Mouse (Mus musculus) hindbrain, embryonic 15.5 days (tissue): Measurements from ENCODE around the gene Cd82. TPM values are rescaled to one million over a fixed set of nuclear protein-coding genes. Genes with fewer than 3 reads are reported as not detected.

Experiments used
- ATAC-seq: fragments of 200-750 bp; cut with Nextera tagmentation; 2 replicates; pipeline ENCODE4 v1.8.0; 2017; ENCODE audit warnings: low read depth, moderate number of reproducible peaks, moderate TSS enrichment; ENCODE audit not compliant: low FRiP score
- H3K27ac ChIP-seq: fragments of 300-500 bp; sonication (generic); replicated peaks from 2 replicates; pipeline ENCODE4 v1.5.1; 2015; ENCODE audit warnings: mild to moderate bottlenecking, inconsistent platforms
- H3K27me3 ChIP-seq: fragments of 300-500 bp; sonication (generic); 2 replicates; pipeline ENCODE4 v1.6.1; 2015; ENCODE audit warnings: control low read depth, inconsistent platforms
- H3K36me3 ChIP-seq: fragments of 300-500 bp; sonication (generic); 2 replicates; pipeline ENCODE4 v1.6.1; 2015; ENCODE audit warnings: control low read depth, inconsistent platforms
- H3K4me1 ChIP-seq: fragments of 300-500 bp; sonication (generic); replicated peaks from 2 replicates; pipeline ENCODE4 v1.6.1; 2015; ENCODE audit warnings: control low read depth, inconsistent platforms
- H3K4me2 ChIP-seq: fragments of 300-500 bp; sonication (generic); 2 replicates; pipeline ENCODE4 v1.6.1; 2015; ENCODE audit warnings: moderate library complexity, mild to moderate bottlenecking, inconsistent platforms
- H3K4me3 ChIP-seq: fragments of 300-500 bp; sonication (generic); 2 replicates; pipeline ENCODE4 v1.5.1; 2015; ENCODE audit warnings: mild to moderate bottlenecking, inconsistent platforms
- H3K9ac ChIP-seq: fragments of 300-500 bp; sonication (generic); 2 replicates; pipeline ENCODE4 v1.6.1; 2015; ENCODE audit warnings: inconsistent platforms
- H3K9me3 ChIP-seq: fragments of 300-500 bp; sonication (generic); 2 replicates; pipeline ENCODE4 v1.6.1; 2016; ENCODE audit warnings: control low read depth, inconsistent platforms
- WGBS: fragments of 180-500 bp; shearing (Covaris S2); methylation state at CpG from one replicate; pipeline ENCODE4 v1.1.7; 2015; 5-methylcytosine and 5-hydroxymethylcytosine counted together
- polyA plus RNA-seq: library from polyadenylated mRNA; unstranded; fragments of >200 nt; fragmentation: Nextera tagmentation; extraction: Ambion mirVana; gene quantifications from 2 replicates; pipeline ENCODE4 v1.2.1, GENCODE M21; 2015

The Cd82 gene
- polyA plus RNA-seq, 1 experiment from 2014 or later: 25.5 TPM

DNA sequence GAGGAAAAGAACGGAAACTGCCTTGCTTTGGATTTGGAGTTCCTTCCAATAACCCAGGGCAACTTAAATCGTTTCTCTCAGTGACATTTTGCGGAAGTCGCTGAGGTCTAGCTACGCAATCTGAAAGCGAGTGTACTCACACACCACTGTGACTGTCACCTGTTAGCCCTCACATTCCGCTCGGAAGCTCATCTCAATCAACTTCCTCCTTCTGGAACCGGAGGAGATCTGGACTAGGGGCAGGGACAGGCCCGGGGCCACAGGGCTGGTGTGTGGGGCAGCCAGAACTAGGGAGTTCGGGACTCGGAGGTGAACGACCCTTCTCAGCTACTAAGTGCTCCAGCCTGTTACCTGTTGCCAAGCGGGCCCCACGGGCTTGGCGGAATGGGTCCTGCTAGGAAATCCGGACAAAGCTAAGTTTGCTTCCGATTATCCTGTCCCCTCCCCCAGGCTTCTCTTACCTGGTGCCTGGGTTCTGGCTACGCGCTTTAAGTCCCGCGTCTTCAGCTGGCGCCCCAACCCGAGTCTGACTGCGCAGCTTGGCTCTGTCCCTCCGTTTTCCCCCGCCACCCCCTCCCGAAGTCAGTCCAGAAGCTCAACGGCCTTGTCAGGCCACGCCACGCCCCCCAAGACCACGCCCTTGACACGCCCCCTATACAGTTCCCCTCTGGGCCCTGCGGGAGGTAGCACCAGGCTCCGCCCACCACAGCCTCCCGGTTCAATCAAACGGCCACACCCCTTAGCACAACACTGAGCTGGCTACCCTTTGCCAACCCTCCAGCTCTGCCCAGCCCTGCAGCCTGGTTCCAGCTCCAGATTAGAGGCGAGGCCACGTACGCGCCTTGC, 848 bp downstream of the Cd82 start:
- H3K36me3 ChIP-seq: no peaks in the 10 kb centered on the region

DNA sequence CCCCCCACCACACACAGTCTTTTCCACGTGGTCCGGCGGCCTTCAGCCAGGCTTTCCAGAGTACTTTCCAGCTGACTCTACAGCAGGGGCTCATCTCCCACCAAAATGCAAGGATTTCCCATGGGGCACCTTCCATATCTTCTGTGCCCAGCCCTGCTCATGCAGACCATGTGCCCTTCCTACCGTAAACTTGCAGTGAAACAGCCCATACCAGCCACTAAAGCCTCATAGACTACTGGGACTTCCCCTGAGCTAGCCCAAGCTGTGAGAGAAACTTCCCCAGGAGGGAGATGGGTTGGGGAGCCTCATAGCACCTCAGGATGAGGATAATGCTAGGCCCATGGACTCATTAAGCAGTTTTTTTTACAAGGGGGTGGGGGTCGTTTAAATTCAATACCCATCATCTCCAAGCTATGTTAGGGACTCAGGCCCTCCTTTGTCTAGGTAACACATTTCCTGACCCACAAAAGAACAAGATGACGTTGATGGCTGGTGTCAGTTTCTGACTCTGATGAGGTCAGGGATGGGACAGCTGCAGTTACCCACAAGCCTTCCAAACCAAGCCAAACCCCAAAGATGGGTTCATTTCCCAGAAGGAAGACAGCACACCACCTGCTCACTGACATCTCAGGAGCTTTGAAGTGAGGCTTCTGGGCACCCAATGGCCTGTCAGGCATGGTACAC, 2.0 kb downstream of the Cd82 start:
- Histone ChIP-seq H3K4me1 (peaks cover 28% of the 10 kb centered on the region), H3K27ac (no peak overlapping the region), H3K36me3 (no peaks in the 10 kb centered on the region), H3K27me3 (peaks cover 19% of the 10 kb centered on the region), H3K4me2 (peak overlapping the region; percentile 69), H3K9me3 (no peaks in the 10 kb centered on the region), H3K9ac (no peak overlapping the region), H3K4me3 (no peak overlapping the region)
- 82% methylated on average over 6 of the region's 6 CpGs for WGBS
- no peak for ATAC-seq

More for the DNA sequence above, 848 bp downstream of the Cd82 start:
- ATAC-seq: peak; percentile 89
- no peaks in the 10 kb centered on the region for H3K9me3 ChIP-seq
- H3K4me2 ChIP-seq: peak overlapping the region; percentile 69
- H3K27ac ChIP-seq: peak overlapping the region; percentile 54
- H3K4me1 ChIP-seq: peaks cover 27% of the 10 kb centered on the region
- WGBS: 2% methylated on average over 41 of the region's 41 CpGs
- H3K27me3 ChIP-seq: peaks cover 19% of the 10 kb centered on the region
- peak overlapping the region; percentile 43 for H3K9ac ChIP-seq
- peak overlapping the region; percentile 37 for H3K4me3 ChIP-seq

DNA sequence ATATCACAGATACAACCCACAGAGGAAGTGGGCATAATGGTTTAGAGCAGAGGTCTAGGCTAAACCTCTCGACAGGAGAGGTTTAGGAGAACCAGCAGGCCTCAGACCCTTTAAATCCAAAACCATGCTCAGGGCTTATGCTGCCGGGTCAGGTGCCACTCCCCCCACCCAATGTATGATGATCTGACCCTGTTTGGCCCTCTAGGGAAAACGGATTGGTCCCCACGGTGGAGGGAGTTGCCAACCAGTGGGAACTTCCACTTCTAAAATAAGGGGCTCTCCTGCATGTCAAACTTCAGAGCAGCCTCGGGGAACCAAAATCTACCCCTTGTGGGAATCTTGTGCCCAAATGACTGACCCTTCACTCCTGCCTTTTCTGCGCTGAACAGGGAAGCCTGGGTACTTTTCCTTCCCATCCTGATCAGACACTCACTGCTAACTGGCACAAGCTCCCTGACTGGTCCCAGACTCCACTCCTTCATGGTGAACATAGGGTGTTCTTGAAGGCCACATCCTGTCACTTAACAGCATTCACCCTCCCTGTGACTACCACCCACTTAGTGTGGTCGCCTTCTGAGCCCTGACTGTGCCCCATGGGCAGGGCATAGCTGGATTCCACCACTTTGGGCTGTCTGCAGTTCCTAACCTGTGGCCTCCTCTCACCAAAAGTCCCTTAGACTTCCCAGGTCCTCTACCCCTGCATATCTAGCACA, 3.6 kb downstream of the Cd82 start:
- no peak overlapping the region for H3K4me3 ChIP-seq

DNA sequence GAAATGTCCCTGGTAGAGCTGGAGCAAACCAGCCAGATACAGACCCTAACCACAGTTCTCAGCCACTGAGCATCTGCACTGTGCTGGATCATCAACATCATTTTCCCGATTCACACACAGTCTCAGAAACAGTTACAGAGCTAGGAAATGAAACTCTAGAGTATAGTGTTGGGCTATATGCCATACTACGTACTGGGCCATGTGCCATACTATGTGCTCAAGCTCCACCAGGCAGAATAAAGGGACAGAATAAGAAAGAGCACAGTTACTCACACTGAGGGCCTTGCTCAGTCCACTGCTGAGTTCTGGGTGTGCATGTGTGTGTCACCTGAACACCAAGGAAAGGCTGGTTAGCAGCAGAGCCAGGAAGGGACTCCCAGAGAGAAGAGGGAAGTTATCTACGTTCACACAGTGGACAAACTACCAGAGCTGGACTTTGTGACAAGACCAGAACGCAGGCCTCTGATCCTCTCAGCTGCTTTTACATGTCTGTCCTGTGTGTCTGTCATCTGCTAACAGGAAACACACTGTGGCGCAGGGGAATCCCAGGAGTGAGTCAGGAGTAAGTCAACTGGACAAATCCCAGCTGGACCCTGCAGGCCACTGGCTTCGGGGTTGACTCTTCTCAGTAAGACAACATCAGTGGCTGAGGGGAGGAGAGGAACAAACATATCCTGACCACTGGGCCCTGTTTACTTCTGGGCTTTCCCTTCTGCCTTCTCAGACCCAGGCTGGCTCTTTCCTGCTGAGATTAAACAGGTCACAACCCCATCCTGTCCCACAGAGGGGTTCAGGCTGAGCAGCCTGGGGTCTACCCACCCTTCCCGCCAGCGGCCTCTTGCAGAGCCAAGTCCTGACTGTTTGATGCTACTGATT, 4.4 kb downstream of the Cd82 start:
- Histone ChIP-seq H3K9me3 (no peaks in the 10 kb centered on the region), H3K4me3 (no peak overlapping the region), H3K27ac (no peak overlapping the region), H3K4me2 (no peak overlapping the region), H3K36me3 (no peaks in the 10 kb centered on the region), H3K27me3 (peaks cover 19% of the 10 kb centered on the region), H3K9ac (no peak overlapping the region), H3K4me1 (peaks cover 38% of the 10 kb centered on the region)
- no peak for ATAC-seq
- 75% methylated on average over 8 of the region's 8 CpGs for WGBS

More for the DNA sequence above, 3.6 kb downstream of the Cd82 start:
- WGBS: 73% methylated on average over 7 of the region's 7 CpGs
- no peak for ATAC-seq
- Histone ChIP-seq H3K4me1 (peaks cover 33% of the 10 kb centered on the region), H3K27me3 (peaks cover 19% of the 10 kb centered on the region), H3K36me3 (no peaks in the 10 kb centered on the region), H3K9me3 (no peaks in the 10 kb centered on the region), H3K27ac (no peak overlapping the region), H3K4me2 (no peak overlapping the region), H3K9ac (no peak overlapping the region)

DNA sequence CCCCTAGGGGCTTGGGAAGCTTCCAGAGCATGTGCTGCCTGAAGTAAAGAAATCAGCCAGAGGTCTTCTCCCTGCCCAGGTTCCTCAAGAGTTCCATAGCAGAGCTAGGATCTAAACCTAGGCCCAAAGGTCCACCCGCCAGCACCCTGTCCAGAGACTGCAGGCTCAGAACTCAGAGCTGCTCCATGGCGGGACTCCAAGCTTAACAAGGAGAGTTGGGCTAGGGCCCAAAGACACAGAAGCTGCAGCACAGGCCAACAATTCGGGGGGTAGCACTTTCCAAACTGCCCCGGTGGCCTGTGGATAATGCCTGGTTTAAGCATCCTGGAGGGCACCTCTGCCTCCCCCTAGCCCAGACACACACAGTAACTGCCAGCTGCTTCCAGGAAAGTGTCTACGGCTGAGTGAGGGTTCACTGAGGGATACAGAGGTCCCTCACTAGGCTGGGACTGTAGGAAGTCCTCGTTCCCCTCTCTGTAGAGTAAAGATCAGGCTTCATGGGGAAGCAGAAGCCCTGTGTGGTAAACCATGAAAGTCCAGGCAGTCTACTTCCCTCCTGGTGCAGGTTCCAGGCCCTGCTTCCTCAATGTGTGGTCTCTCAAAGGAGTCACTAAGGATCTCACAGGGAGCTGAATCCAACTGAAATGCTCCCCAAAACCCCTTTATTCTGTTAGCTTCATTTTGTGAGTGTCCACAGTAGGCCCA, 5.4 kb downstream of the Cd82 start:
- H3K36me3 ChIP-seq: no peaks in the 10 kb centered on the region
- H3K27ac ChIP-seq: no peak overlapping the region
- ATAC-seq: no peak
- no peak overlapping the region for H3K4me2 ChIP-seq
- no peaks in the 10 kb centered on the region for H3K9me3 ChIP-seq
- 65% methylated on average over 6 of the region's 6 CpGs for WGBS
- H3K4me1 ChIP-seq: peaks cover 33% of the 10 kb centered on the region
- H3K9ac ChIP-seq: no peak overlapping the region
- H3K27me3 ChIP-seq: peaks cover 16% of the 10 kb centered on the region
- no peak overlapping the region for H3K4me3 ChIP-seq

DNA sequence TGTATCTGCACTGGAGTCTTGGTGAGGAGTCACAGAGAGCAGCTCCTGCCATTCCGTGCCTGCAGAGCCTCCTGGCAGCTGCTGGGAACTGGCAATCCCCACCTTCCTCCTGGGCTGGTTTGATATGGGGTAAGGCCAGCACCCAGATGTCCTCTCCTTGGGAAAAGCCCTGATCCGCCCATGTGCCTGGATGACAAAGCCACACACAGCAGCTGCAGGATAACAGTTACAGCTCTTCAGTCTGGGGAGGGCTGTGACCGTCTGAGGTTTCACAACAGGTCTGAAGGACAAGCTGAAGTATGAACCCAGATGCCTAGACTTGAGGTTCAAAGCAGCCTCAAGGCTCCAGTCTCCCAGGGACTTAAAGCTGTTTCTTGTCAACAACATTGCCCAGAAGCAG, 6.8 kb downstream of the Cd82 start:
- Histone ChIP-seq H3K4me3 (no peak overlapping the region), H3K4me1 (peaks cover 25% of the 10 kb centered on the region; the same call in 1 of the 2 replicates), H3K4me2 (no peak overlapping the region), H3K9ac (no peak overlapping the region), H3K36me3 (no peaks in the 10 kb centered on the region), H3K27ac (no peak overlapping the region), H3K9me3 (no peaks in the 10 kb centered on the region), H3K27me3 (peaks cover 6% of the 10 kb centered on the region)
- WGBS: 70% methylated on average over 3 of the region's 3 CpGs
- ATAC-seq: no peak

DNA sequence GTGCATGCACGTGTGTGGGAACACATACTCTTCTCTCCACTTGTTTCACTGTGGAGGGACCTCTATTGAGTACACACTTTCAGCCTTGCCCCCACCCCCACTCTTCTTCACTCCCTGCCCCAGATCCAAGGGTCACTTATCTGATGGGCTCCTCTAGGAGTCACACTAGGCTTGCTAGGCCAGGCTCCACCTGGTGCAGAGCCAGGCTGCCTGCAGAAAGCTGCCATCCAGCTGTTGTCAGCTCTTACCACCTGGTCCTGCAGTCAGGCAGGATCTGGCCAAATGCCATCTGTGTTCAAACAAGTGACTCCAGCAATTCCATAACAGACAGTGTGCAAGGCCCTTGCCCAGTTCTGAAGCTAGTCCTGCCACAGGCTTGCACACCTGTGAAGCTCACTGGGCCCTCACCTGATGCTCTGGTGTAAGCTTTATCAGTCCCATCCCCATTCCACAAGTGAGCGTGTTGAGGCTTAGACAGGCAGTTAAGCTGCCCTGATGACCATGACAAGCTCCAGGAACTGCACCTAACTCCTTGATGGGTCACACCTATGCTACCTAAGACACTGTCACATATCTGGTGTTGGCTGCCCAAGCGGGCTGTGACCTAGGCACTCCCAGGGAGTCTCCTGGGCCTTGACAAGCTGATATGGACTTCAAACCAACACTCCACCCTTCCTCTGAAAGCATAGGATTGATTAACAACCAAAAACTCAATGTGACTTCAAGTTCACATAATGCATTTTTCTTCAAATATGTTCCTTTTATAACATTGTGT, 7.9 kb downstream of the Cd82 start:
- no peak for ATAC-seq
- H3K36me3 ChIP-seq: no peaks in the 10 kb centered on the region
- H3K9me3 ChIP-seq: no peaks in the 10 kb centered on the region
- no peak overlapping the region for H3K27ac ChIP-seq
- no peak overlapping the region for H3K4me3 ChIP-seq
- no peak overlapping the region for H3K4me2 ChIP-seq
- H3K4me1 ChIP-seq: peaks cover 25% of the 10 kb centered on the region; the same call in 1 of the 2 replicates
- 77% methylated on average over 3 of the region's 3 CpGs for WGBS
- no peak overlapping the region for H3K9ac ChIP-seq
- no peaks in the 10 kb centered on the region for H3K27me3 ChIP-seq

DNA sequence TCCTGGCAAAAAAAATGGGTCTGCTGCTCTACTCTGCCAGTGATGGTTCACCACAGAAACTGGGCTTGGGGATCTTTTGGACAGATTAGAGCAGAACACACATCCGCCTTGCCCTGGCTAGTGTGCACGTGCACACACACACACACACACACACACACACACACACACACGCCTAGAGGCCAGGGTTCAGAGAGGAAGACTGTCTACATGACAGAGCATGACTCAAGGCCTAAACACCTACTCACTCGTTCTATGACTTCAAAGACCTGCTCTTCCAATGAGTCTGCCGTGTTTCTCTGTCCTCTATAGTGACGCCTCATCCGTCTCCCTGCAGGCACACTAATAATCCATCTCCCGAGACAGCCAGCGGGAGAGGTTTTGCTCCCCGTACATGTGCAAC, 8.6 kb downstream of the Cd82 start:
- H3K4me3 ChIP-seq: no peak overlapping the region
- WGBS: 62% methylated on average over 10 of the region's 10 CpGs
- no peak overlapping the region for H3K9ac ChIP-seq
- no peak overlapping the region for H3K4me2 ChIP-seq
- H3K9me3 ChIP-seq: no peaks in the 10 kb centered on the region
- no peaks in the 10 kb centered on the region for H3K36me3 ChIP-seq
- no peak for ATAC-seq
- peaks cover 25% of the 10 kb centered on the region; the same call in 1 of the 2 replicates for H3K4me1 ChIP-seq
- H3K27ac ChIP-seq: no peak overlapping the region
- H3K27me3 ChIP-seq: no peaks in the 10 kb centered on the region

DNA sequence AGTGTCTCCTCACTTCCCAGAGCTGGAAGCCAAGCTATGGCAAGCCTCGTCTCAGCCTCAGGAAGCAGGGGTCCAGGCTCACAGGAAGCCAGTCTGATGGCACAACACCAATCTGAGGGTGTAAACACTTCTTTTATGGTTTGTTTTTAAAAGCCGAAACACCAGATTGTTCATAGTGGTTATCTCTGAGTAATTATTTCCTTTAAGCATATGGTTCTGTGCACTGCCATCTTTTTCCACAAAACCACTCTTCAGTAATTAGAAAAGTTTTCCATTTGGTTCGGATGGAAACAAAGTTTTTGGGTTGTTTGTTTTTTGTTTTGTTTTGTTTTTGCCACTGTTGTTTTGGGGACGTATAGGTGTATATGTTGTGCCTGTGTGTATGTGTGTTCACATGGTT, 9.9 kb downstream of the Cd82 start:
- WGBS: 86% methylated on average over 4 of the region's 4 CpGs
- Histone ChIP-seq H3K27me3 (no peaks in the 10 kb centered on the region), H3K4me2 (no peak overlapping the region), H3K27ac (no peak overlapping the region), H3K4me3 (no peak overlapping the region), H3K9me3 (no peaks in the 10 kb centered on the region), H3K36me3 (no peaks in the 10 kb centered on the region), H3K4me1 (peaks cover 19% of the 10 kb centered on the region; the same call in 1 of the 2 replicates), H3K9ac (no peak overlapping the region)
- no peak for ATAC-seq

DNA sequence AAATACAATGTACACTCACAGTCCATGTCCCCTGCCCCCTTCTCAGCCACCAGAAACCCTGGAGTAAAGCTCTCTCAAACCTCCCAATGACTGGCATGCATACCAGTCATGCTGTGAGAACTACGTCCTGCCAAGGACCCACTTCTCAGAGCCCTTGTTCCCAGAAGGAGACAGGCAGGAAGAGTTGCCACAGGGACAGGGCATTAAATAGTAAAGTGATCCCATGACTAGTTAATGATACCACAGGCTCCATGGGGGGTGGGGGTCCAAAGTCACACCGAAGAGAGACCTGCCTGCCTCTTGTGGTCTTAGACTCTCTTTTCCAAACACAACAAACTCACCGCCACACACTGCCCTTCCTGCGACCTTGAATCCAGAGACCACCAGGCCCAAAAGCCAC, 10.4 kb downstream of the Cd82 start:
- Histone ChIP-seq H3K4me1 (peaks cover 14% of the 10 kb centered on the region; the same call in 1 of the 2 replicates), H3K9ac (no peak overlapping the region), H3K4me3 (no peak overlapping the region), H3K9me3 (no peaks in the 10 kb centered on the region), H3K27ac (no peak overlapping the region), H3K36me3 (no peaks in the 10 kb centered on the region), H3K4me2 (no peak overlapping the region), H3K27me3 (no peaks in the 10 kb centered on the region)
- 76% methylated on average over 4 of the region's 4 CpGs for WGBS
- ATAC-seq: no peak
